Mouse (Mus musculus): ENCODE results near the gene Senp1. TPM values are rescaled to one million over a fixed set of nuclear protein-coding genes. Genes with fewer than 3 reads are reported as not detected.

Senp1 gene
- polyA plus RNA-seq, 1 experiment from 2014 or later: 49.0 TPM

DNA sequence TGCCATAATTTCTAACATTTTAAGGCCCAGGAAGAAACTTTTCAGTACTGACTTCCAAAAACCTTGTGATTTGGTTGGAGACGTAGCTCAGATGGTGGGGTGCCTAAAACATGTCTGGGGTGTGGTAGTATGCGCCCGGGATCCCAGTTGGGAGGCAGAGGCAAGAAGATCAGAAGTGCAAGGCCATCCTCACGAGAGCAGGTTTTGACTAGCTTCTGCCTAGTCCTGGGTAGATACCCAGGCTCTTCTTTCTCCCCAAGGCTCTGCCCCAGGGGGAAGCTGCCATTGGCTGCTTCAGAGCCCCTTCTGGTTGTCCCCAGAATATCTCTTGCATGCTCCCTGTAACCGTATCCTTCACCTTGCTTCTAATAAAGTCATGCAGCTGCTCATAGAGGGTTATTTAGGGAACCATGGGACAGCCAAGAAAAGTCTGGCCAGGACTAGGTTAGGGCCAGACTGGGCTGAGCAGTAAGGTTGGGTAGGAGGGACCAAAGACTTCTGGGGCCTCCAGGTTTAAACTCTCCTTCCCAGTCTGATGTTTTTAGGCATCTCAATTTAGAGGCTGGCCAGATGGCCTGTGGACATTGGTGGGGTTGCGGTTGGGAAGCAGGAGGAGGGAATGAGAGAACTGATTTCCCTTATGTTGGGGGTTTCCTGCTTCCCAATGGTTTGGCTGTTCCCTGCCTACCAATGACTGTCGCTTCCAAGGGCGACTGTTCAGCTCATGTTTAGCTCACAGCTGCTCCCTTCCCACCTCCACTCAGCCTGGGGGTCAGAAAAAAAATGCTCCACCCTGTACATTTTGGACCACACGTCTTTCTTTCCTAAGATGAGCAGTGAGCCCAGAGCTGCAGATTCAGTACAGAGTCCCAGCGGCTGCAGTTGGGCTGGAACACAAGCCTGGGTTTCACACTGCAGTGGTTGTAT, 21.6 kb upstream of the Senp1 start:
- no peak overlapping the region for H3K4me3 ChIP-seq (ENCODE audit: low read depth, low read length)
- ATAC-seq (replicated peaks; ENCODE audit: low FRiP score) (no peak), DNase-seq (ENCODE audit: low spot score) (no peak)
- H3K4me1 ChIP-seq (replicated peaks; ENCODE audit: control insufficient read depth, insufficient read depth, low read length): no peaks in the 10 kb centered on the region
- no peaks in the 10 kb centered on the region for H3K27me3 ChIP-seq (ENCODE audit: control insufficient read depth, insufficient read depth, low read length)
- no peak overlapping the region for H3K4me2 ChIP-seq (ENCODE audit: low read depth, low read length, severe bottlenecking)
- H3K9me3 ChIP-seq (ENCODE audit: control insufficient read depth, low read length): no peaks in the 10 kb centered on the region
- 88% methylated on average over 10 of the region's 10 CpGs for whole genome bisulfite sequencing
- no peaks in the 10 kb centered on the region for H3K36me3 ChIP-seq (ENCODE audit: control insufficient read depth, insufficient read depth, low read length)
- 0 out of 2 replicates have a peak overlapping the region, but pooled peaks have one; percentile 25 for H3K27ac ChIP-seq (ENCODE audit: low read depth, low read length)
- H3K9ac ChIP-seq (ENCODE audit: low read length): no peak overlapping the region

DNA sequence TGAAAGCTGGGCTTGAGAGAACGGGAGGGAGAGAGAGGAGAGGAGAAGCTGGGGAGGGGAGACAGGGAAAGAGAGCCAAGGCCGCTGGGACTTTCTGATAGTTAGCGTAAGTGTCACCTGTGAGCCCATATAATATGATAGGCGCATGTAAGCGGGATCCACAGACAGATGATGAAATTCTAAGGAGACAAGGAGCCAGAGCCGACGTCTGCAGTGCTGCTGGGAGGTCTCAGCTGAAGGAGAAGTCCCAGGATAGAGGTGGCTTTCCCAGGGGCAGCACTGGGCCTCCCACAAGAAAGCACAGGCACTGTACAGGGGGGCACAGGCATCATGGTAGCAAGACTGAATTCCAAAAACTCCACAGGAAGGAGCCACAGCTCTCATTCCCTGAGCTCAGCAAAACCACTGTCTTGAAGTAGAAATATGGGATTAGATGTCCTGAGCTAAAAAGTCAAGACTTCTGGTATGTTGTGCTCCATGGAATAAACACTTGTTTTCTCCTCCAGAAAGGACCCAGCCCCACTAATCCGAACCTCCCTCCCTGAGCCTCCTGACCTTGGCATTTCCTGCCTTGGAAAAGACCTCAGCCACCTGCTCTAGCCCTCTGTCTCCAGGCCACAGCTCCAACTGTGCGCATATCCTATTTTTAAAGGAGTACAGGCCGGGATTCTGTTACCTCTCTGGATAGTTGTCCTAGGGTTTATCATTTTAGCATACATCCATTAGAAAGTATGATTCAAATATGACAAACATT, 20.7 kb upstream of the Senp1 start:
- H3K27me3 ChIP-seq (ENCODE audit: control insufficient read depth, insufficient read depth, low read length): no peaks in the 10 kb centered on the region
- no peak overlapping the region for H3K4me3 ChIP-seq (ENCODE audit: low read depth, low read length)
- H3K36me3 ChIP-seq (ENCODE audit: control insufficient read depth, insufficient read depth, low read length): no peaks in the 10 kb centered on the region
- DNase-seq (ENCODE audit: low spot score): no peak
- no peak for ATAC-seq (replicated peaks; ENCODE audit: low FRiP score)
- no peak overlapping the region for H3K9ac ChIP-seq (ENCODE audit: low read length)
- no peaks in the 10 kb centered on the region for H3K9me3 ChIP-seq (ENCODE audit: control insufficient read depth, low read length)
- H3K4me1 ChIP-seq (replicated peaks; ENCODE audit: control insufficient read depth, insufficient read depth, low read length): no peaks in the 10 kb centered on the region
- 85% methylated on average over 10 of the region's 10 CpGs for WGBS
- H3K4me2 ChIP-seq (ENCODE audit: low read depth, low read length, severe bottlenecking): no peak overlapping the region
- H3K27ac ChIP-seq (ENCODE audit: low read depth, low read length): no peak overlapping the region

DNA sequence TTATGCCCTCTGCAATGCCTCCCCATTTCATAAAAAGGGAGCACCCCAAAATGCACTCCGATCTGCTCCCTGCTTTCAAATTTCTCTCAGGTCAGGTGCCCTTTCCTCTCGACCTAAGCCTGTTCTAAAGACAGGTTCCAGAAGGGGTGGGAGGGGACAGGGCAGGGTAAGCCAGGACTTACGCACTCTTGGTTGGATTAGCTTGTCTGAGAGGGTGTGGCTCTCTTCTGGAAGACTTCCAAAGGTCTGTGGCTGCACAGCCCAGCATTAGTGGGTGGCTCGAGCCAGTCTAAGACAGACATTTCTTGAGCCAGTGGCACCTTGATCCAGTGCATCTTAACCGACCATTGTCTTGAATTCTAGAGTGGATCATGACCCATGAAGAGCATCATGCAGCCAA, 18.2 kb upstream of the Senp1 start:
- Histone ChIP-seq H3K27me3 (ENCODE audit: control insufficient read depth, insufficient read depth, low read length) (no peaks in the 10 kb centered on the region), H3K4me1 (replicated peaks; ENCODE audit: control insufficient read depth, insufficient read depth, low read length) (no peaks in the 10 kb centered on the region; the same call in 1 of the 2 replicates), H3K27ac (ENCODE audit: low read depth, low read length) (no peak overlapping the region), H3K4me2 (ENCODE audit: low read depth, low read length, severe bottlenecking) (no peak overlapping the region), H3K9ac (ENCODE audit: low read length) (no peak overlapping the region), H3K36me3 (ENCODE audit: control insufficient read depth, insufficient read depth, low read length) (no peaks in the 10 kb centered on the region), H3K4me3 (ENCODE audit: low read depth, low read length) (no peak overlapping the region), H3K9me3 (ENCODE audit: control insufficient read depth, low read length) (no peaks in the 10 kb centered on the region)
- ATAC-seq (replicated peaks; ENCODE audit: low FRiP score): no peak
- WGBS: 79% methylated on average over 5 of the region's 5 CpGs
- no peak for DNase-seq (ENCODE audit: low spot score)

DNA sequence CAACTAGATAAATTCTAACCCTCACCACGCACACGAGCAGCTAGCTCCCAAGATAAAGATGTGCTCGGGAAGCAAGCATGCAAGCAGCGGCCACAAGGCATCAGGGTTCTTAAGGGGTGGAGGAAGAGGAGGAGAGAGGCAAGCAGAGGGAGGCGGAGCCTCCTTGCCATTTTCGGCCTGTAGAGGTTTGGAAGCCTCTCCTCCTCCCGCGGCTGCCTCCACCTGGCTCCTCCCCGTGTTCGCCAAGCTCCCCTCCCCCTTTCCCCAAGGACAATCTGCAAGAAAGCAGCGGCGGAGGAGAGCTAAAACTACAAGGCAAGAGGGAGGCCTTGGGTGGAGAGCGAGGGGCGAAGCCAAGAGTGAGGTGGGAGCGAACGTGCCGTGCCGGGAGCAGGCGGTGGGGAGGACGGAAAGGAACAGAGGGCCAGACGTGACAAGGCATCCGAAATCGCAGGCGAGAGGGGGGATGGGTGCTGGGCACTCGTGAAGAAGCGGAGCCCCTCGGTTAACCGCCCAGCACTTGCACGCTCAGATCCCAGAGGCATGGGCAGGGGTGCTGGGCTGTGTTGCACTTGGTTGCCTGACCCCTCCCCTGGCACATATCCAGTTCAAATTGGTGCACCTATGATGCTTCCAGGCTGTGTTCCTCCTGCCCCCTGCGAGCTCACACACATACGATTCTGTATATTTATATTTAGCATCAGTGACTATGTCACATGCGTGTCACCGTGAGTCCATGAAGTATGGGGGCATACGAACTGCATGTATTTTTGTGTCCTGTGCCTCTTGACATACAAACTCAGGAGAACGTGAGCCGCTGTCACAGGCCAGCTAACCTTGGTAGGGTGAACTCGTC, 15.0 kb upstream of the Senp1 start:
- 4% methylated on average over 37 of the region's 37 CpGs for WGBS
- Histone ChIP-seq H3K4me3 (ENCODE audit: low read depth, low read length) (peak overlapping the region; percentile 59), H3K9me3 (ENCODE audit: control insufficient read depth, low read length) (no peaks in the 10 kb centered on the region), H3K4me1 (replicated peaks; ENCODE audit: control insufficient read depth, insufficient read depth, low read length) (no peaks in the 10 kb centered on the region; the same call in 1 of the 2 replicates), H3K27ac (ENCODE audit: low read depth, low read length) (peak overlapping the region; percentile 80; the same call in 1 of the 2 replicates), H3K9ac (ENCODE audit: low read length) (peak overlapping the region; percentile 89), H3K27me3 (ENCODE audit: control insufficient read depth, insufficient read depth, low read length) (no peaks in the 10 kb centered on the region), H3K4me2 (ENCODE audit: low read depth, low read length, severe bottlenecking) (peak overlapping the region; percentile 78), H3K36me3 (ENCODE audit: control insufficient read depth, insufficient read depth, low read length) (no peaks in the 10 kb centered on the region)
- peak; percentile 89 for DNase-seq (ENCODE audit: low spot score)
- peak; percentile 95 for ATAC-seq (replicated peaks; ENCODE audit: low FRiP score)

DNA sequence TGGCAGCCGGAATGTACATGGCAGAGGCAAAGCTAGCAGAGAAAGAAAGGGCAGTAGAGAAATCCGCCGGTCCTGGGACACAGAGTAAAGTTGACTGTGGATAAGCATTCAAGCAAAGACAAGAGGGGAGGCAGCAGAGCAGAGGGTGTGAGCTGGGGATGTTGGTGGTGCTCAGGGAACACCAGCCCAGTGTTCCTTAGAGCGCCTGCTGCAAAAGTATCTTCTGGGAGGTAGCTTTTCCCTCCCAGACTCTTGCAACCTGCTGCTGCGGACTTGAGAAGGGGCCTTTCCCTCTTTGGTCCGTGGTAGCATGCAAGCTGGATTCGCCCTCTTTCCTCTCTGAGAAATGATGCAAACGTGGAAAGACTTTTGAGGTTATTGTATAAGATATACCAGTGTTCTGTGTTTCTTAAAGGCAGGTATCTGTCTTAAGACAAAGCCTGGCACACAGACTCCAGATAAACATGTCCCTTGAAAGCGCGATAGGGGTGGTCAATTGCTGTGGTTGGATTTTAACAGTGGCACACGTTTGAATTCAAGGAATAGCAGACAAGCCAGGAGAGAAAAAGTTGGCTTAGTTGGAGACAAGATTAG, 14.3 kb upstream of the Senp1 start:
- Histone ChIP-seq H3K4me1 (replicated peaks; ENCODE audit: control insufficient read depth, insufficient read depth, low read length) (no peaks in the 10 kb centered on the region; the same call in 1 of the 2 replicates), H3K9ac (ENCODE audit: low read length) (peak overlapping the region; percentile 89), H3K9me3 (ENCODE audit: control insufficient read depth, low read length) (no peaks in the 10 kb centered on the region), H3K4me2 (ENCODE audit: low read depth, low read length, severe bottlenecking) (peak overlapping the region; percentile 78), H3K27ac (ENCODE audit: low read depth, low read length) (no peak overlapping the region), H3K4me3 (ENCODE audit: low read depth, low read length) (peak overlapping the region; percentile 59), H3K36me3 (ENCODE audit: control insufficient read depth, insufficient read depth, low read length) (no peaks in the 10 kb centered on the region), H3K27me3 (ENCODE audit: control insufficient read depth, insufficient read depth, low read length) (no peaks in the 10 kb centered on the region)
- ATAC-seq (replicated peaks; ENCODE audit: low FRiP score) (peak; percentile 31; the same call in 1 of the 2 replicates), DNase-seq (ENCODE audit: low spot score) (no peak)
- 29% methylated on average over 11 of the region's 11 CpGs for WGBS

DNA sequence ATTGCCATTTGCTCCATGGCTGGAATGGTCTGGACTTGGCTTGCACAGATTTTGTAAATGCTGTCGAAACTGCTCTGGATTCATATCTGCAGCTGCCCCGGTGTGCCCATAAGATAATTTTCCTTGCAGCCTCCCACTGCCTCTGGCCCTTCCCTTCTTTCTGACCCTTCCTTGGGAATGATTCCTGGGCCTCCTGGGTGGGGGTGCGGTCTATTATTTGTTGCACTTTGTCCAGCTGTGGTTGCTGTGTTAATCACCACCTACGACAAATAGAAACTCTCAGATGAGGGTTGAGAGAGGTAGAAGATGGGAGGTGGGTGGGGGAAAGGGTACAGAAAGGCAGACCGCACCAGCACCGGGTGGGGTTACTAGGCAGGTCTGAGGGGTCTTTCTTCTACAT, 13.7 kb upstream of the Senp1 start:
- Histone ChIP-seq H3K4me3 (ENCODE audit: low read depth, low read length) (no peak overlapping the region), H3K36me3 (ENCODE audit: control insufficient read depth, insufficient read depth, low read length) (no peaks in the 10 kb centered on the region), H3K4me1 (replicated peaks; ENCODE audit: control insufficient read depth, insufficient read depth, low read length) (no peaks in the 10 kb centered on the region; the same call in 1 of the 2 replicates), H3K9me3 (ENCODE audit: control insufficient read depth, low read length) (no peaks in the 10 kb centered on the region), H3K4me2 (ENCODE audit: low read depth, low read length, severe bottlenecking) (no peak overlapping the region), H3K27ac (ENCODE audit: low read depth, low read length) (no peak overlapping the region), H3K27me3 (ENCODE audit: control insufficient read depth, insufficient read depth, low read length) (no peaks in the 10 kb centered on the region), H3K9ac (ENCODE audit: low read length) (no peak overlapping the region; the same call in 1 of the 2 replicates)
- ATAC-seq (replicated peaks; ENCODE audit: low FRiP score) (no peak), DNase-seq (ENCODE audit: low spot score) (peak; percentile 35)
- WGBS: 81% methylated on average over 6 of the region's 6 CpGs

DNA sequence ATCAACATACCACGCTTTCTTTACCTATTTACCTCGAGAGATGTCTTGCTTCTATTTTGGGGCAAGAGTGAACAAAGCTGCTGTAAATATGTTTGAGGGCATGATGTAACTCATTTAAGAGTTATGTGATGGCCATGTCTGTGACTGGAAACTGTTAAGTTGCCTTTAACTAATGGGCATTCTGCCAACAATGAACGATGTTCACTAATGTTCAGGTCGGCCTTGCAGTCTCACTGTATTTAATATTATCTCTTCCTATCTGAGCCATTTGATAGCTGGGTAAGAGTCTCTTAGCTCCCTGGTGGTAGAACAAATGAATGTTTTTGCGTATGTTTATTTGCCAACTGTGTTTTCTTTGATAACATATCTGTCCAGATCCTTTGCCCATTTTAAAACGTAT, 13.0 kb upstream of the Senp1 start:
- H3K4me1 ChIP-seq (replicated peaks; ENCODE audit: control insufficient read depth, insufficient read depth, low read length): no peaks in the 10 kb centered on the region; the same call in 1 of the 2 replicates
- no peak overlapping the region for H3K4me3 ChIP-seq (ENCODE audit: low read depth, low read length)
- ATAC-seq (replicated peaks; ENCODE audit: low FRiP score): no peak
- no peaks in the 10 kb centered on the region for H3K9me3 ChIP-seq (ENCODE audit: control insufficient read depth, low read length)
- H3K9ac ChIP-seq (ENCODE audit: low read length): no peak overlapping the region
- H3K36me3 ChIP-seq (ENCODE audit: control insufficient read depth, insufficient read depth, low read length): no peaks in the 10 kb centered on the region
- no peak overlapping the region for H3K4me2 ChIP-seq (ENCODE audit: low read depth, low read length, severe bottlenecking)
- WGBS: 88% methylated on average over 6 of the region's 6 CpGs
- H3K27me3 ChIP-seq (ENCODE audit: control insufficient read depth, insufficient read depth, low read length): no peaks in the 10 kb centered on the region
- H3K27ac ChIP-seq (ENCODE audit: low read depth, low read length): no peak overlapping the region
- DNase-seq (ENCODE audit: low spot score): no peak

DNA sequence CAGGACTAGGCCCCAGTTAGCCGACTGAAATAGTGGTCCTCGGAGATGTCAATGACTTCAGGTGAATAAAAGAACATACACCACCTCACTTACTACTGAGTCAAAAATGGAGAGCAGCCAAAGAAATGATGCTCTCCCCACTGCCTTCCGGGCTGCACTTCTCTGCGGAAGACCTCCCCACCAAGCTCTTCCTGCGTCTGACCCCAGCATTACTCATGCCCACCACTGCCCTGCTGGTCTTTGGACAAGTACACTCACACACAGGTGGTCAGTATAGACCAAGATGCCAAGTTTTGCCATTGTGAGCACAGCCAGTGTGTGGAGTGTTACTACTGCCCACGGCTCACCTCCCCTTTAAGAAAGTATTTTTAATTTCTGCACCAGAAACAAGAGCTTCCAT, 8.9 kb upstream of the Senp1 start:
- Histone ChIP-seq H3K9me3 (ENCODE audit: control insufficient read depth, low read length) (no peaks in the 10 kb centered on the region), H3K4me3 (ENCODE audit: low read depth, low read length) (no peak overlapping the region), H3K4me2 (ENCODE audit: low read depth, low read length, severe bottlenecking) (no peak overlapping the region), H3K27ac (ENCODE audit: low read depth, low read length) (no peak overlapping the region), H3K36me3 (ENCODE audit: control insufficient read depth, insufficient read depth, low read length) (no peaks in the 10 kb centered on the region), H3K9ac (ENCODE audit: low read length) (no peak overlapping the region), H3K27me3 (ENCODE audit: control insufficient read depth, insufficient read depth, low read length) (no peaks in the 10 kb centered on the region), H3K4me1 (replicated peaks; ENCODE audit: control insufficient read depth, insufficient read depth, low read length) (no peaks in the 10 kb centered on the region)
- DNase-seq (ENCODE audit: low spot score): no peak
- ATAC-seq (replicated peaks; ENCODE audit: low FRiP score): no peak
- WGBS: 95% methylated on average over 6 of the region's 6 CpGs

All from forebrain, embryonic 11.5 days (tissue).